Mouse (Mus musculus): ENCODE data around the gene Fcho2. TPM values are rescaled to one million over a fixed set of nuclear protein-coding genes. Genes with fewer than 3 reads are reported as not detected.

Gene Fcho2
- polyA plus RNA-seq, 2 experiments = 14.3 to 17.7 TPM

DNA sequence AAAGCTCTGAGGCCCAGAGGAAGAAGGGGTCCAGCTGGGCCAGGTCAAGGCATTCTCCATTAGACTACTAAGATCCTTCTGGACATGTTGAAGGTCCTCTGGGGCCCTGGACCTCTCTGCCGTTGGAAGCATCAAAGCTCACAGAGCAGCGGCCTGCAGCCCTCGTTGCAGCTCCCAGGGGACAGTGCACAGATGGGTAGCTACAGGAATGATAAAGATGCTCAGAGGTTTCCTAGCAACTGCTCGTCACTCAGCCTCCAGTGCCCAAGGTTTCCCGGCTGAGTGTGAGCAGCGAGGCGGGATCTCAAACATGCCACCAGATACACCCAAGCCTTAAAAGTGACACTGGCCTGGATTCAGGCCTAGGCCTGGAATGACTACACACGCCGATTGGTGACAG, 127.3 kb downstream of the Fcho2 start:
- whole genome bisulfite sequencing (ENCODE audit: insufficient replicate concordance) = 77% methylated on average over 9 of the region's 9 CpGs
- no peaks in the 10 kb centered on the region for H3K27me3 ChIP-seq (ENCODE audit: control insufficient read depth, insufficient read depth, low read length)
- DNase-seq (ENCODE audit: low read depth in 3 of 3, low spot score in 3 of 3) (no peak), ATAC-seq (ENCODE audit: insufficient read depth) (no peak)
- H3K9me3 ChIP-seq (ENCODE audit: control insufficient read depth, low read length) = no peaks in the 10 kb centered on the region
- no peak overlapping the region for H3K4me2 ChIP-seq (ENCODE audit: low read depth)
- no peak for TF ChIP-seq CTCF (IDR thresholded peaks at IDR 0.05; ENCODE audit: low read depth)
- no peak for TF ChIP-seq EP300 (IDR thresholded peaks at IDR 0.05; ENCODE audit: low read depth)
- H3K4me3 ChIP-seq (ENCODE audit: insufficient read depth in 1 of 2, low read depth in 2 of 2, low read length in 2 of 2) = no peak overlapping the region
- no peak overlapping the region for H3K27ac ChIP-seq
- no peaks in the 10 kb centered on the region for H3K4me1 ChIP-seq (replicated peaks; ENCODE audit: control insufficient read depth in 2 of 2, insufficient read depth in 2 of 2, low read length in 1 of 2)
- H3K36me3 ChIP-seq (replicated peaks; ENCODE audit: control insufficient read depth, insufficient read depth, low read depth) = no peaks in the 10 kb centered on the region
- no peak overlapping the region for H3K9ac ChIP-seq (replicated peaks)

DNA sequence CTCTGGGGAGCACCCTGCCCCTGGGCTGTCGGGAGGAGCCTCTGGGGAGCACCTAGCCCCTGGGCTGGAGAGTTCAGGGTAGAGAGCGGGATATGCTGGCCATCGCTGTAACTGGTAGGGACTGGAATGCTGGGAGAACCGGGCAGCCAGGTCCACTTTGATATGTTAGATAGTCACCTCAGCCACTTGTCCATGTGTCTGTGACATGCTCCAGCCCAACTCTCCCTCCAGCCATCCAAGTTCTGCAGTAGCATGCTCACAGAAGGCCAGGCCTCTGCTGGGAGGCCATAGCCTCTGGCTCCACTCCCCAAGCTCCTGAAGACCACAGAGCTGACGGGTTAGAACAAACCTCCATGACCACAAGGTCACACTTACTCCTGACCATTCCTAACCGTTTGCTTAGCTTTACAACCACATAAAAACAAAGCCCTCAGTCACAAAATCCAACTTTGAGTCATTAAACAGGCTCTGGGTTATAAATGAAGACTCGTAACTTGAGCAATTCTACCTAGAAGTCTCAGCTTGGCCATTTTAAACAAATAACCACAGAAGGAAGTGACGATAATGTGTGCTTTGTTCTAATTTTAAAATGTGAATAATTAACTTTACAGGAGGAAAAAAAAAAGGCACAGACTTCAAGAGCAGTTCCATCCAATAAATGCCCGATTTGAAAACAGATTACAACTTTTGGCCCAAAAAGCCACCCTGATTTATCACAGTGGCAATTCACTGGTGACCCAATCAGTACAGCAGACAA, 130.9 kb downstream of the Fcho2 start:
- 44% methylated on average over 9 of the region's 9 CpGs for WGBS (ENCODE audit: insufficient replicate concordance)
- TF ChIP-seq EP300 (IDR thresholded peaks at IDR 0.05; ENCODE audit: low read depth) = no peak
- no peak for TF ChIP-seq CTCF (IDR thresholded peaks at IDR 0.05; ENCODE audit: low read depth)
- no peak overlapping the region for H3K4me2 ChIP-seq (ENCODE audit: low read depth)
- ATAC-seq (ENCODE audit: insufficient read depth) (no peak), DNase-seq (ENCODE audit: low read depth in 3 of 3, low spot score in 3 of 3) (no peak)
- no peak overlapping the region for H3K9ac ChIP-seq (replicated peaks)
- no peaks in the 10 kb centered on the region for H3K9me3 ChIP-seq (ENCODE audit: control insufficient read depth, low read length)
- no peak overlapping the region for H3K4me3 ChIP-seq (ENCODE audit: insufficient read depth in 1 of 2, low read depth in 2 of 2, low read length in 2 of 2)
- H3K27me3 ChIP-seq (ENCODE audit: control insufficient read depth, insufficient read depth, low read length) = no peaks in the 10 kb centered on the region
- H3K36me3 ChIP-seq (replicated peaks; ENCODE audit: control insufficient read depth, insufficient read depth, low read depth) = no peaks in the 10 kb centered on the region
- no peaks in the 10 kb centered on the region for H3K4me1 ChIP-seq (replicated peaks; ENCODE audit: control insufficient read depth in 2 of 2, insufficient read depth in 2 of 2, low read length in 1 of 2)
- H3K27ac ChIP-seq = no peak overlapping the region

DNA sequence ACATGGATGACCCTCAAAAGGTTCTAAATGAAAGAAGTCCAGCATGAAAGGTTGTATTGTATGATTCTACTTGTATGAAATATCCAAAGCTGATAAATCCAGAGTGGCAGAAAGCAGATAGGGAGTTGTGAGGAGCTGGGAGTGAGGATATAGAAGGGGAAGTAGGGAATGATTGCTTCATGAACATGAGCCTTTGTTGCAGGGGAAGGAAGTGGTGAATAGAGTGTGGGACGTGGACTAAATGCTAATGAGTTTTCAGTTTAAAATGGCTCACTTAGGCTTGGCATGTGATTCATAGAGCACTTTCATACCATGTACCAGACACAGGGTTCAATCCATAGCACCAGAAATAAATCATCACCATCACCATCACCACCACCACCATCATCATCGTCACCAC, 131.8 kb downstream of the Fcho2 start:
- H3K36me3 ChIP-seq (replicated peaks; ENCODE audit: control insufficient read depth, insufficient read depth, low read depth) = no peaks in the 10 kb centered on the region
- no peak overlapping the region for H3K9ac ChIP-seq (replicated peaks)
- no peak overlapping the region for H3K27ac ChIP-seq
- H3K9me3 ChIP-seq (ENCODE audit: control insufficient read depth, low read length) = no peaks in the 10 kb centered on the region
- H3K4me2 ChIP-seq (ENCODE audit: low read depth) = no peak overlapping the region
- ATAC-seq (ENCODE audit: insufficient read depth) = no peak
- H3K27me3 ChIP-seq (ENCODE audit: control insufficient read depth, insufficient read depth, low read length) = no peaks in the 10 kb centered on the region
- TF ChIP-seq CTCF (IDR thresholded peaks at IDR 0.05; ENCODE audit: low read depth) = no peak
- TF ChIP-seq EP300 (IDR thresholded peaks at IDR 0.05; ENCODE audit: low read depth) = no peak
- 53% methylated on average over 2 of the region's 2 CpGs for WGBS (ENCODE audit: insufficient replicate concordance)
- no peaks in the 10 kb centered on the region for H3K4me1 ChIP-seq (replicated peaks; ENCODE audit: control insufficient read depth in 2 of 2, insufficient read depth in 2 of 2, low read length in 1 of 2)
- H3K4me3 ChIP-seq (ENCODE audit: insufficient read depth in 1 of 2, low read depth in 2 of 2, low read length in 2 of 2) = no peak overlapping the region
- DNase-seq (ENCODE audit: low read depth in 3 of 3, low spot score in 3 of 3) = no peak

DNA sequence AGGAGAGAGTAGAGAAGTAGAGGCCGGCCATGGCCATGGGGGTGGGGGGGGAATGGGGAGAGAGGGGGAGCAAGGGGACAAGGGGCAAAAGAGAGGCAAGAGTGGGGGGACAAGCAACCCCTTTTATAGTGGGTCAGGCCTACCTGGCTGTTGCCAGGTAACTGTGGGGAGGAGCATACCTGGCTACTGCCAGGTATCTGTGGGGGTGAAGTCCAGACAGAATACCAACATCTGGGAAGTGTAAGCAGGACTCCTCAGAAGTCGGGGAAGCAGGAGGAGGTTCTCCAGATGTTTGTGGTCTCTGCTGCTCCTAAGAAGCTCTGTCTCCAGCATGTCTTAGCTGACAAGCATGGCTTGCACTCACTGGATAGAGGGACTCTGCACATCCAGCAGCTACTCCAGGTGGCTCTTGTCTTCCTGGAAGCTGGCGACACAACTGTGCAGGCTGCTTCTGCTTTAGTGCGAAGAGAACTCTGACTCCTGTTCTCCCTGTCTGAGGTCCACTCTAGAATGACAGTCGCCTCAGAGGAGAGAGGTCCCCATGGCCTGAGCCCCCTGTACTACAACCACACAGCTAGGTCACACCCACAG, 134.7 kb downstream of the Fcho2 start:
- Histone ChIP-seq H3K4me2 (ENCODE audit: low read depth) (no peak overlapping the region), H3K9ac (replicated peaks) (no peak overlapping the region), H3K27me3 (ENCODE audit: control insufficient read depth, insufficient read depth, low read length) (no peaks in the 10 kb centered on the region), H3K9me3 (ENCODE audit: control insufficient read depth, low read length) (no peaks in the 10 kb centered on the region), H3K36me3 (replicated peaks; ENCODE audit: control insufficient read depth, insufficient read depth, low read depth) (no peaks in the 10 kb centered on the region), H3K4me1 (replicated peaks; ENCODE audit: control insufficient read depth in 2 of 2, insufficient read depth in 2 of 2, low read length in 1 of 2) (no peaks in the 10 kb centered on the region), H3K27ac (no peak overlapping the region), H3K4me3 (ENCODE audit: insufficient read depth in 1 of 2, low read depth in 2 of 2, low read length in 2 of 2) (no peak overlapping the region)
- DNase-seq (ENCODE audit: low read depth in 3 of 3, low spot score in 3 of 3) (no peak), ATAC-seq (ENCODE audit: insufficient read depth) (no peak)
- WGBS (ENCODE audit: insufficient replicate concordance) = 65% methylated on average over 5 of the region's 5 CpGs
- TF ChIP-seq EP300 (IDR thresholded peaks at IDR 0.05; ENCODE audit: low read depth) = no peak
- no peak for TF ChIP-seq CTCF (IDR thresholded peaks at IDR 0.05; ENCODE audit: low read depth)

DNA sequence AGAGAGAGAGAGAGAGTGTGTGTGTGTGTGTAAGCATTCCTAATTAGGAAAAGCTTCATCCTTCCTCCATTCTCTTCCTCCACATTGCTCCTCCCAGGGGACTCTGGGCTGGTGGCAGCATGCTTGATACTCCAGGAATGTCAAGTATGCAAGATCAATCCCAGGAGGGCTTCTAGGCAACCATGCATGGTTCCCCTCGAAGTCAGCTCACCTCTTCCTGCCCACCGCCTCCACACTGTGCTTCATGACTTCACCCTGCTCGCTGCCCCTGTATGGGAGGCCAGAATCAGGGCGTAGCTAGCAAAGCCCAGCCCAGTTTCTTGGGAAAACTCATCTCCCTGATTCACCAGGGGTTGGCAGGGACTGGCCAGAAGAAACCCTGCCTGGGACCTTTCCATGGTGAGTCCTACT, 135.6 kb downstream of the Fcho2 start:
- H3K27ac ChIP-seq = no peak overlapping the region
- no peak overlapping the region for H3K9ac ChIP-seq (replicated peaks)
- 38% methylated on average over 4 of the region's 4 CpGs for WGBS (ENCODE audit: insufficient replicate concordance)
- no peaks in the 10 kb centered on the region for H3K4me1 ChIP-seq (replicated peaks; ENCODE audit: control insufficient read depth in 2 of 2, insufficient read depth in 2 of 2, low read length in 1 of 2)
- no peaks in the 10 kb centered on the region for H3K9me3 ChIP-seq (ENCODE audit: control insufficient read depth, low read length)
- TF ChIP-seq CTCF (IDR thresholded peaks at IDR 0.05; ENCODE audit: low read depth) (no peak), EP300 (IDR thresholded peaks at IDR 0.05; ENCODE audit: low read depth) (no peak)
- no peak overlapping the region for H3K4me2 ChIP-seq (ENCODE audit: low read depth)
- no peak overlapping the region for H3K4me3 ChIP-seq (ENCODE audit: insufficient read depth in 1 of 2, low read depth in 2 of 2, low read length in 2 of 2)
- ATAC-seq (ENCODE audit: insufficient read depth) (no peak), DNase-seq (ENCODE audit: low read depth in 3 of 3, low spot score in 3 of 3) (no peak)
- H3K27me3 ChIP-seq (ENCODE audit: control insufficient read depth, insufficient read depth, low read length) = no peaks in the 10 kb centered on the region
- no peaks in the 10 kb centered on the region for H3K36me3 ChIP-seq (replicated peaks; ENCODE audit: control insufficient read depth, insufficient read depth, low read depth)
